Mouse (Mus musculus): ENCODE measurements around the gene Zfp629.

DNA sequence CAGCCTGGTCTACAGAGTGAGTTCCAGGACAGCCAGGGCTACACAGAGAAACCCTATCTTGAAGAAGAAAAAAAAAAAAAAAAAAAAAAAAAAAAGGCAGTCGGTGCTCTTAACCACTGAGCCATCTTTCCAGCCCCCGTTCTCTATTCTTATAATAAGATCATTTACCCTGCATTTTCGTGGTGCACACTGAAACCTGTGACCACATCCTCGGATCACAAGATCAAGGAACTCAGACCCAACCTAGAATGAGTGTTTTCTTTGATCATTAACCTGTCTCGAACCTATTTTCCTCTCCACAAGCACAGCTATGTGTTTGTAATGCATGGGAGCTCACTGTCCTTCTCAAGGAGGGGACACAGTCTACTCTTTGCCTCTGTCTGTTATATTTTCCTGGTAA, 13.0 kb upstream of the Zfp629 start:
- TF ChIP-seq CTCF (IDR thresholded peaks at IDR 0.05; ENCODE audit: control insufficient read depth, insufficient read depth, low read length) (no peak), POLR2A (IDR thresholded peaks at IDR 0.05; ENCODE audit: borderline replicate concordance, control insufficient read depth, low read depth, low read length) (no peak)

All from bone marrow, adult 2 months (tissue).